Mouse (Mus musculus): ENCODE data around the gene Kdm8. TPM values are rescaled to one million over a fixed set of nuclear protein-coding genes. Genes with fewer than 3 reads are reported as not detected.

Kdm8 gene
- polyA plus RNA-seq, 1 experiment from 2014 or later = 6.3 TPM

GRCm38 (mm10) chr7:125503374-125504092, 59.1 kb downstream of the Kdm8 start:
- Histone ChIP-seq H3K4me1 (replicated peaks) (peaks cover 30% of the 10 kb centered on the region), H3K9ac (no peak overlapping the region), H3K36me3 (replicated peaks) (no peaks in the 10 kb centered on the region), H3K4me3 (replicated peaks) (no peak overlapping the region), H3K27me3 (no peaks in the 10 kb centered on the region), H3K27ac (replicated peaks) (peak overlapping the region; percentile 21; the same call in 1 of the 2 replicates), H3K4me2 (no peak overlapping the region), H3K9me3 (replicated peaks) (no peaks in the 10 kb centered on the region)
- whole genome bisulfite sequencing (ENCODE audit: insufficient replicate concordance) = 26% methylated on average over 5 of the region's 5 CpGs
- ATAC-seq (ENCODE audit: insufficient read depth) = no peak

GRCm38 (mm10) chr7:125504618-125505017, 60.1 kb downstream of the Kdm8 start:
- no peak overlapping the region for H3K9ac ChIP-seq
- no peak overlapping the region for H3K4me3 ChIP-seq (replicated peaks)
- no peaks in the 10 kb centered on the region for H3K36me3 ChIP-seq (replicated peaks)
- H3K4me1 ChIP-seq (replicated peaks) = peaks cover 22% of the 10 kb centered on the region
- no peaks in the 10 kb centered on the region for H3K27me3 ChIP-seq
- no peak for ATAC-seq (ENCODE audit: insufficient read depth)
- no peaks in the 10 kb centered on the region for H3K9me3 ChIP-seq (replicated peaks)
- H3K4me2 ChIP-seq = no peak overlapping the region
- WGBS (ENCODE audit: insufficient replicate concordance) = 76% methylated on average over 5 of the region's 5 CpGs
- no peak overlapping the region for H3K27ac ChIP-seq (replicated peaks)

GRCm38 (mm10) chr7:125505568-125505967, 61.1 kb downstream of the Kdm8 start:
- Histone ChIP-seq H3K27me3 (no peaks in the 10 kb centered on the region), H3K36me3 (replicated peaks) (no peaks in the 10 kb centered on the region), H3K9me3 (replicated peaks) (no peaks in the 10 kb centered on the region), H3K4me3 (replicated peaks) (no peak overlapping the region), H3K4me1 (replicated peaks) (peaks cover 13% of the 10 kb centered on the region), H3K9ac (no peak overlapping the region), H3K4me2 (no peak overlapping the region), H3K27ac (replicated peaks) (no peak overlapping the region)
- WGBS (ENCODE audit: insufficient replicate concordance) = 77% methylated on average over 10 of the region's 10 CpGs
- no peak for ATAC-seq (ENCODE audit: insufficient read depth)

GRCm38 (mm10) chr7:125507279-125507678, 62.8 kb downstream of the Kdm8 start:
- H3K27me3 ChIP-seq = no peaks in the 10 kb centered on the region
- peaks cover 17% of the 10 kb centered on the region for H3K4me1 ChIP-seq (replicated peaks)
- H3K9me3 ChIP-seq (replicated peaks) = no peaks in the 10 kb centered on the region
- ATAC-seq (ENCODE audit: insufficient read depth) = no peak
- H3K9ac ChIP-seq = no peak overlapping the region
- no peaks in the 10 kb centered on the region for H3K36me3 ChIP-seq (replicated peaks)
- H3K4me2 ChIP-seq = no peak overlapping the region
- WGBS (ENCODE audit: insufficient replicate concordance) = 60% methylated on average over 2 of the region's 2 CpGs
- H3K27ac ChIP-seq (replicated peaks) = no peak overlapping the region
- H3K4me3 ChIP-seq (replicated peaks) = no peak overlapping the region

- Histone ChIP-seq H3K9me3 (replicated peaks) (no peaks in the 10 kb centered on the region), H3K27ac (replicated peaks) (no peak overlapping the region), H3K9ac (no peak overlapping the region), H3K4me2 (no peak overlapping the region), H3K27me3 (no peaks in the 10 kb centered on the region), H3K4me3 (replicated peaks) (no peak overlapping the region), H3K36me3 (replicated peaks) (no peaks in the 10 kb centered on the region), H3K4me1 (replicated peaks) (peaks cover 34% of the 10 kb centered on the region)
- no peak for ATAC-seq (ENCODE audit: insufficient read depth)
- 74% methylated on average over 5 of the region's 5 CpGs for WGBS (ENCODE audit: insufficient replicate concordance)
Observed at GRCm38 (mm10) chr7:125511432-125511831, 67.0 kb downstream of the Kdm8 start.

- peaks cover 38% of the 10 kb centered on the region for H3K4me1 ChIP-seq (replicated peaks)
- H3K4me3 ChIP-seq (replicated peaks) = no peak overlapping the region
- no peak overlapping the region for H3K9ac ChIP-seq
- H3K9me3 ChIP-seq (replicated peaks) = no peaks in the 10 kb centered on the region
- no peaks in the 10 kb centered on the region for H3K36me3 ChIP-seq (replicated peaks)
- H3K27me3 ChIP-seq = no peaks in the 10 kb centered on the region
- no peak for ATAC-seq (ENCODE audit: insufficient read depth)
- H3K27ac ChIP-seq (replicated peaks) = no peak overlapping the region
- H3K4me2 ChIP-seq = no peak overlapping the region
- 34% methylated on average over 2 of the region's 2 CpGs for WGBS (ENCODE audit: insufficient replicate concordance)
Observed at GRCm38 (mm10) chr7:125511852-125512251, 67.4 kb downstream of the Kdm8 start.

Other genes starting within 250 kb of the Kdm8 start
- gene Nsmce1, start 46.9 kb downstream of the Kdm8 start, polyA plus RNA-seq (2015; fragmentation: Nextera tagmentation; extraction: Ambion mirVana) = 73.8 and 75.2 TPM in 2 replicates
- gene Il4ra, start 107.4 kb downstream of the Kdm8 start, polyA plus RNA-seq (2015; fragmentation: Nextera tagmentation; extraction: Ambion mirVana) = 4.6 and 6.4 TPM in 2 replicates
- 0.71 and 1.0 TPM in 2 replicates for gene Il21r, start 158.8 kb downstream of the Kdm8 start, polyA plus RNA-seq (2015; fragmentation: Nextera tagmentation; extraction: Ambion mirVana)